Mouse (Mus musculus) heart, postnatal 14 days (tissue): ENCODE results near the gene Hormad1. TPM values are rescaled to one million over a fixed set of nuclear protein-coding genes. Genes with fewer than 3 reads are reported as not detected.

Source experiments
- DNase-seq, 2 experiments: peaks; one replicate each; pipeline ENCODE4 v3.0.0; 2021 to 2022
- intact Hi-C: fragments of 180-260 bp; cut with DNase I; formaldehyde crosslinking; loops from one replicate; pipeline ENCODE4 v1.15.1; 2025
- total RNA-seq, 2 experiments: library from RNA; stranded (reverse); gene quantifications; 2 replicates each; pipeline ENCODE4 v1.2.3; 2021

Gene Hormad1
- total RNA-seq, 2 experiments from 2014 or later, result not detected

- DNase-seq, result no peak
- intact Hi-C loops, result loop anchor here (5.0 kb wide), 2 partner anchors 126 to 186 kb away; partner anchors contain the start of gene Rprd2
Measured at GRCm38 (mm10) chr3:95631304-95631703, 71.8 kb downstream of the Hormad1 start.

GRCm38 (mm10) chr3:95632648-95633588, 73.4 kb downstream of the Hormad1 start:
- DNase-seq, result no peak
- intact Hi-C loops, result loop anchor here (1.0 to 5.0 kb wide), 4 partner anchors 43 to 184 kb away; partner anchors contain the start of gene Rprd2

DNA sequence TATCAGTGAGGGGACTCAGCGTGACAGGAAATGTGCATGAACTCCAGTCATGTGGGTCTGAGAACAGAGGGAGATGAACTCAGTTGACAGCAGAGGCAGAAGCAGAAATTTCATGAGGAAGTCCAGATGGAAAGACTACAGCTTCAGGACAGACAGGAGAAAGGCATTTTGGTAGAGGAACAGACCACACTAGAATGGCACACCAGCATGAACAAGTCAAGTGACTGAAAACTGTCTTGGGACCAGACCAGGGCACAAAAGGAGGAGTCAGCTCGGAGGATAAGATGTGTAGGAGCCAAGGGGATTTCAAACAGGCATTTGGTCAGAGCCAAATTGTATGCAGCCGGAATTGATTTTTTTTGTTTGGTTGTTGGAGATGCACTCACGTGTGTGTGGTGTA, 76.2 kb downstream of the Hormad1 start:
- no peak for DNase-seq
- intact Hi-C loops, result loop anchor here (2.0 kb wide), 1 partner anchor 21 kb away; no protein-coding TSS in a partner anchor

DNA sequence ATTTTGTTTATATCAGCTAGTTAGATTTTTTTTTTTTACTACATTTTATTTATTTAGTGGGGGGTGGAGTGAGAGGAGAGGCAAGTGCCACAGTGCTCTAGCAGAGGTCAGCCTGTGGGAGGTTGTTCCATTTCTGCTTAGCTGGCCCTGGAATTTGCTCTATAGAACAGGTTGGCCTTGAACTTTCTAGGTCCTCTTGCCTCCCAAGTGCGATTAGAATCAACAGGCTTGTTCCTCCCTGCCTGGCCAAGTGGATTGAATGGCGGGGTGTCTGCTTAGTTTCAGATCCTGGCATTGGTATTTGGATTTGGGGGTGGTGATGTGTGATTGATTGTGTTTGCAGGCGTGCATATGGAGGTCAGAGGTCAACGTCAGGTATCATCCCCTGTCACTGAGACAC, 76.6 kb downstream of the Hormad1 start:
- DNase-seq, result no peak
- intact Hi-C loops, result no loop called here

Other genes starting within 250 kb of the Hormad1 start
- gene Cers2, start 244.9 kb upstream of the Hormad1 start, total RNA-seq, result 10 to 100 TPM; 47.4 to 47.6 TPM
- 10 to 100 TPM; 14.1 to 14.4 TPM for gene Setdb1, start 202.5 kb upstream of the Hormad1 start, total RNA-seq
- not detected for gene 4930558C23Rik, start 156.8 kb upstream of the Hormad1 start, total RNA-seq
- gene Arnt, start 125.3 kb upstream of the Hormad1 start, total RNA-seq, result 10 to 100 TPM; 45.0 to 48.6 TPM
- gene Ctsk, start 60.4 kb upstream of the Hormad1 start, total RNA-seq, result 10 to 100 TPM; 13.6 to 14.3 TPM
- 10 to 100 TPM; 11.6 to 12.7 TPM for gene Ctss, start 32.9 kb upstream of the Hormad1 start, total RNA-seq
- gene Golph3l, start 29.3 kb downstream of the Hormad1 start, total RNA-seq, result 10 to 100 TPM; 19.8 to 20.5 TPM
- gene Ensa, start 65.3 kb downstream of the Hormad1 start, total RNA-seq, result 10 to 100 TPM; 62.5 to 63.7 TPM
- gene Mcl1, start 99.1 kb downstream of the Hormad1 start, total RNA-seq, result 100 to 1,000 TPM; 161 to 165 TPM
- 10 to 100 TPM; 48.3 to 57.2 TPM for gene Adamtsl4, start 128.2 kb downstream of the Hormad1 start, total RNA-seq
- 10 to 100 TPM; 46.0 to 59.8 TPM for gene Ecm1, start 179.9 kb downstream of the Hormad1 start, total RNA-seq
- 10 to 100 TPM; 41.6 to 44.4 TPM for gene Tars2, start 200.5 kb downstream of the Hormad1 start, total RNA-seq